Mouse (Mus musculus): ENCODE results near the gene Mgat5.

The Mgat5 gene

DNA sequence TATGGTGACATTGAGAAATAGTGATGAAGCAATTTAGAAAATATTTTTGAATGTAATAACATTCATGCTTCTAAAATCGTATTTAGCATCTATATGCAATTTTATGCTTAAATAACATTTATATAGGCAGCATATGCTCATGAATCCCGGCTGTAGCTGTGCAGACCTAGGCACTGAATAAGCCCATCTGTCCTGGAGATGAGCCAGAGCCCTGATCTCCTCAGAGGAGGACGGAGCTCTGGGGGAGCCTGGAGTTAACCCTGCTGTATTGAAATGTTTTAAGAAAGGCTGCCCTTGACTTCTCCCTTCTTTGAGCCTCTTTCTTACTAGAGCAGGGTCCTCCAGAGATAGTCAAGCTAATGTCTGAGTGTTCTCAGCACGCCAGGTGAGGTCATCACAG, 217.8 kb downstream of the Mgat5 start:
- no peak for DNase-seq (ENCODE audit: inconsistent age in 2 of 2, low spot score in 1 of 2)

GRCm38 (mm10) chr1:127425021-127425532, 220.3 kb downstream of the Mgat5 start:
- peak in 1 of 2 experiments; percentile 36 for DNase-seq (ENCODE audit: inconsistent age in 2 of 2, low spot score in 1 of 2)

GRCm38 (mm10) chr1:127430290-127430689, 225.5 kb downstream of the Mgat5 start:
- no peak for DNase-seq (ENCODE audit: inconsistent age in 2 of 2, low spot score in 1 of 2)

- peak in 1 of 2 experiments; percentile 28 for DNase-seq (ENCODE audit: inconsistent age in 2 of 2, low spot score in 1 of 2)
These were observed 230.0 kb downstream of the Mgat5 start for GRCm38 (mm10) chr1:127434829-127435228.

- DNase-seq (ENCODE audit: inconsistent age in 2 of 2, low spot score in 1 of 2) = no peak
These were observed 232.3 kb downstream of the Mgat5 start for GRCm38 (mm10) chr1:127437091-127437490.

DNA sequence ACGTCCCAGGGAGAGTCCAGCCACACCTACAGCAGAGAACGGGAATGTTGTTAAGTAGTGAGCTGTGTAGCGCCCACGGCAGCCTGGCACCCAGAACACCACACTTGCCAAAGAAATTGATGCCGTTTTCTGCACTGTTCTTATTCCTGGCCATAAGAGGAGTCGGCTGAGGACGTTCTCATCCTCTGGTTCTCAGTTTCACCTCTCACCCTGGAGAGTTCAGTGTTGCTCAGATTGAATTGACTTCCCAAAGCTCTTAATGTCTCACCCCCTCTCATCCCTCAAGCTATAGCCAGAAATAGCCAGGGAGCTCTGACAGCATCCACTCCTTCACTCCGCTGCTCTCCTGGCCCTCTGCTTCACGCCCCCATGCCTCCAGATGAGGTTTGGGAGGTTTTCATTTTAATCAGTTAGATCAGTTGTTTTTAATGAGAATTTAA, 234.7 kb downstream of the Mgat5 start:
- no peak for DNase-seq (ENCODE audit: inconsistent age in 2 of 2, low spot score in 1 of 2)

DNA sequence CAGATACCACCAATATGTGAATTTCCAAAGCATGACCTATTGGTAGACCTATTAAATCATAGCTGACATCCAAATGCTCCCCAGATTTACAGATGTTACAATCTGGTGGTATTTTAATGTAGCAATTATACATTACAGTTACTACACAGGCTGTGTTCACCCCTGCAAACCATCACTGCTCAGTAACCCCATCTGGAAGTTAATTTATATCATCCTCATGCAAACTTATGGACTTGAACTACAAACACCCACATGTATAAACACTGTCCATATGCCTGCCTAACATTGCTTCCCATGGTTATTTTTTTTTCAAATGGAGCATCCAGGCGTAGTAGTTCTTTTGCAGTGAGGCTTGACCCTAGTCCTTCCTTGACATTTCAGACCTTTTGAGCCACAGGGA, 236.2 kb downstream of the Mgat5 start:
- no peak for DNase-seq (ENCODE audit: inconsistent age in 2 of 2, low spot score in 1 of 2)

- no peak for DNase-seq (ENCODE audit: inconsistent age in 2 of 2, low spot score in 1 of 2)
These were observed 236.9 kb downstream of the Mgat5 start for GRCm38 (mm10) chr1:127441736-127442135.

GRCm38 (mm10) chr1:127442880-127443877, 238.4 kb downstream of the Mgat5 start:
- DNase-seq (ENCODE audit: inconsistent age in 2 of 2, low spot score in 1 of 2) = no peak

- no peak for DNase-seq (ENCODE audit: inconsistent age in 2 of 2, low spot score in 1 of 2)
These were observed 240.1 kb downstream of the Mgat5 start for GRCm38 (mm10) chr1:127444836-127445485.

DNA sequence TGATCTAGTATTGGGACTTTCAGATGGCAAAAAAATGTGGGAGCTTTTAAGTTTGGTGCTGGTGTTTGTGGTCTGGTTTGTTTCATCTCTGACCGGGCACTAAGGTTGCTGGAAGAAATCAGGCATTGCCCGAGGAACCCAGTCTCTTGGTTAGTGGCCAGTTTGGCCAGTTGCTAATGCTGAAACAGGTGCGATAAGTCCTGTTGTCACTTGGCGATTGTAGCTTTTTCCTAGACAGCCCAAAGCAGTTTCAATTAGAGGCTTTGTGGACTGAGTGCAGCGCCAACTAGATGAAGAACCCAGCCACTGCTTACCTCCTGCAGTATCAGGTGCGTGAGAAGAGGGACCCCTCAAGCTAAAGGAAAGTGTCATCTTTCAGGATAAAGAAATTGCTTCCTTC, 248.6 kb downstream of the Mgat5 start:
- no peak for DNase-seq (ENCODE audit: inconsistent age in 2 of 2, low spot score in 1 of 2)

DNA sequence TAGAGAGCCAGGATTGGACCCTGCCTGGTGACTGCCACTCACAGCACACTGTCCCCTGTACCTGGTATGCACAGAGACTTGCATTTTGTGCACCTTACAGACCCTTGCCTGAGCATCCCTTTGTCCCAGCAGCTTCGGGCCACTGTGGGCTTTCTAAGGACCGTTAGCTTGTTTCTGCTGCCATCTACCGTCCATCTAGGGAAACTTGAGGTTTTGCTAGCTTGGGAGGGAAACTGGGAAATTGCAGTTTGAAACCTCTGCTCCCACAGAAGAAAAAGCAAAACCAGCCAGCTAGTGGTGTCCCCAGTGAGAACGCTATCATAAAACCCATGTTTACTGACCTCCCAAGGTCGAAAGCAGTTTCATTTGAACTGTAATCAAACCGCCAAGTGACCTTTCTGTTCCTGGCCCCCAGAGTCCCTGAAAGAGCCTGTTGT, 254.2 kb downstream of the Mgat5 start:
- peak; percentile 32 to 85 for DNase-seq (ENCODE audit: inconsistent age in 2 of 2, low spot score in 1 of 2)

- no peak for DNase-seq (ENCODE audit: inconsistent age in 2 of 2, low spot score in 1 of 2)
These were observed 254.8 kb downstream of the Mgat5 start for GRCm38 (mm10) chr1:127459576-127459975.

- peak in 1 of 2 experiments; percentile 32 for DNase-seq (ENCODE audit: inconsistent age in 2 of 2, low spot score in 1 of 2)
These were observed 256.2 kb downstream of the Mgat5 start for GRCm38 (mm10) chr1:127461017-127461416.

- DNase-seq (ENCODE audit: inconsistent age in 2 of 2, low spot score in 1 of 2) = no peak
These were observed 259.2 kb downstream of the Mgat5 start for GRCm38 (mm10) chr1:127464041-127464440.

DNA sequence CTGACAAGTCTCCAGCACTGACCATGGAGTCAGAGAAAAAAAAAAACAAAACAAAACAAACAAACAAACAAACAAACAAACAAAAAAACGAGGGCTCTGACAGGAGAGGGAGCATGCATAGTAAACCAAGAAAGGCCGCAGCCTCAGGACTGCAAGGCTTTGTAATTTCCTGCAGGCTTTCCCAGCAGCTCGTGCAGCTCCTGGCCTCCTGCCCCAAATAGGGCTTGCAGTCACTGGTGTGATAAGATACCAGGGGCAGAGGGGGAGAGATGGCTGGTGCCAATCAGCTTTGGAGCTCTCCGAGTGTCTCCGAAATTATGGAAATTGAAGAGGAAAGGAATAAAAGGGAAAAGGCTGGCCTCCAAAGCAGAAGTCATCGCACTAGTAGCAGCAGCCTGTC, 260.5 kb downstream of the Mgat5 start:
- no peak for DNase-seq (ENCODE audit: inconsistent age in 2 of 2, low spot score in 1 of 2)

DNA sequence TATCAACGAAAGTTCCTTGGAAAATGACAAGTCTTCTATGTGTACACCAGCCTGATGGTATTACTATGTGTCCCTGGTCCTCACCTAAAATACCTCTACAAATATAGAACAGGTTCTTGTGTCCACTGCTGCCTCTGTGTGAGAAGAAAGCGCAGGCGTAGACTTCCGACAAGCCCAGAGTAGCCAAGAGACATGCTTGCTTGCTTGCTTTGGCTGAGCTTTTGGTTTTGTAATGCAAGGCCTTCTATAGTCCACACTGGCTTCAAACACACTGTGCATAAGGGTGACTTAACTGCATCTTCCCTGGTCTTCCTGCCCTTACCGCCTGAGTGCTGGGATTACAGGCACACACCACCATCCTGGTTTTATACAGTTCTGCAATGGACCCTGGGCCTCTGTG, 262.4 kb downstream of the Mgat5 start:
- DNase-seq (ENCODE audit: inconsistent age in 2 of 2, low spot score in 1 of 2) = no peak

DNA sequence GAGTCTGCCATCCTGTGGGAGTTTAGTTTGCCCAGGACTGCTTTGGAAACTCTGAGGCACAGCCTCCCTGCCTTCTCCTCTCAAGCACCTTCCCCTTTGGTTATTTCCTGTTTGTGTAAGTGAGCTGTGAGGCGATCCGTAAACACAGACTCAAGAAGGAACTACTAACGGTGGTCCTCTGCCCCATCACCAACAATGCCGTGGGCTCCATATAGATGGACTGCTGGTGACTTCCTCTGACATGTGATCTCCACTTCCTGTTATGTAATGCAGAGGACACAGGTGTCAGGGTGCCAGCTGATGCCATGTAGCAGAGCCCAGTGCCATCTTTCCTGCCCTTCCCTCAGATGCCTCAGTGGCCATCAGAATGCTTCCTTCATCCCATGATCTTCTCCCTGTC, 265.4 kb downstream of the Mgat5 start:
- DNase-seq (ENCODE audit: inconsistent age in 2 of 2, low spot score in 1 of 2) = no peak

GRCm38 (mm10) chr1:127475756-127476155, 270.9 kb downstream of the Mgat5 start:
- DNase-seq (ENCODE audit: inconsistent age in 2 of 2, low spot score in 1 of 2) = no peak

DNA sequence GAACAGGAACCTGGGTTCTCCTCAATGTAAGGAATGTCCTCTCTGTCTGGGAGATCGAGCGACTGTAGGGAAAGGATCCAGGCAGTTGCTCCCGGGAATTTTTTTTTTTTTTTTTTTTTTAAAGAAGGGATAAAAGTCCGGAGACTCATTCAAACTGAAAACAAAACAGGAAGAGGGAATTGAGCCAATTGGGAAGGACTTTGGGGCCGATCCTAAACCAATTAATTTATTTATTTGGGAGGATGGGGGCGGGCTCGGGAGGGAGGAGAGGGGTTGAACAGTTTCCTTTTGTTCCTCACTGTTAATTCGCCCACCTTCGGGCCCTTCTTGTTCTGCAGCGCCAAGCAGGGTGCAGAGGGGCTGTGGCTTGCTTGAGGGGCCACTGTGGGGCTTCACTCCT, 278.1 kb downstream of the Mgat5 start:
- DNase-seq (ENCODE audit: inconsistent age in 2 of 2, low spot score in 1 of 2) = no peak

DNA sequence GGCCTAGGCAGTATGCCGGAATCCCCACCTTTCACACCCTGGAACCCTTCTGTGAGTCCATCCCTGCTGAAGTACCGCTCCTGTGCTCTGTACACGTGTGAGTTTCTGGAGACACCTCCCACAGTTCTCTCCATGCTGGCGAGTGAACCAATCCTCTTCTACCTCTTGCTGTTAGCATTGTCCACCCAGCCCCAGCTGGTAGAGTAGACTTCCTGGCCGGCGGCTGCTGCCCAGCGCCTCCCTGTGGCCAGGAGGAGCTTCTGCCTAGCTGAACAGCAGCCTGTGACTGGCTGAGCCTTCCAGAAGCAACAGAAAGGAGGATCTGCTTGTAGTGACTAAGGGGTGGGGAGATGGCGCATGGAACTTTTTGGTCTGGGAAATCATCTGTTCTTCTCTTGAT, 279.4 kb downstream of the Mgat5 start:
- DNase-seq (ENCODE audit: inconsistent age in 2 of 2, low spot score in 1 of 2) = peak; percentile 31 to 33

GRCm38 (mm10) chr1:127484826-127485225, 280.0 kb downstream of the Mgat5 start:
- DNase-seq (ENCODE audit: inconsistent age in 2 of 2, low spot score in 1 of 2) = peak; percentile 42 to 79
